Mouse (Mus musculus): Measurements from ENCODE around the gene Pbx1.
A peak's percentile ranks its signal among the peaks of the same experiment; 100 is the strongest.

- TF ChIP-seq EP300 (IDR thresholded peaks at IDR 0.05; ENCODE audit: low read depth) (peak; percentile 15; the same call in 1 of the 2 replicates), CTCF (IDR thresholded peaks at IDR 0.05; ENCODE audit: low read depth) (no peak)
These were observed 233 bp upstream of the Pbx1 start for GRCm38 (mm10) chr1:168432281-168432725.
